Mouse (Mus musculus) embryo, embryonic 10.5 days (tissue): ENCODE data around the gene Nabp2.

ENCODE experiments used
- DNase-seq: peaks from one replicate; pipeline ENCODE4 v3.0.0-alpha.2; 2015; ENCODE audit warnings: low spot score

The Nabp2 gene

DNA sequence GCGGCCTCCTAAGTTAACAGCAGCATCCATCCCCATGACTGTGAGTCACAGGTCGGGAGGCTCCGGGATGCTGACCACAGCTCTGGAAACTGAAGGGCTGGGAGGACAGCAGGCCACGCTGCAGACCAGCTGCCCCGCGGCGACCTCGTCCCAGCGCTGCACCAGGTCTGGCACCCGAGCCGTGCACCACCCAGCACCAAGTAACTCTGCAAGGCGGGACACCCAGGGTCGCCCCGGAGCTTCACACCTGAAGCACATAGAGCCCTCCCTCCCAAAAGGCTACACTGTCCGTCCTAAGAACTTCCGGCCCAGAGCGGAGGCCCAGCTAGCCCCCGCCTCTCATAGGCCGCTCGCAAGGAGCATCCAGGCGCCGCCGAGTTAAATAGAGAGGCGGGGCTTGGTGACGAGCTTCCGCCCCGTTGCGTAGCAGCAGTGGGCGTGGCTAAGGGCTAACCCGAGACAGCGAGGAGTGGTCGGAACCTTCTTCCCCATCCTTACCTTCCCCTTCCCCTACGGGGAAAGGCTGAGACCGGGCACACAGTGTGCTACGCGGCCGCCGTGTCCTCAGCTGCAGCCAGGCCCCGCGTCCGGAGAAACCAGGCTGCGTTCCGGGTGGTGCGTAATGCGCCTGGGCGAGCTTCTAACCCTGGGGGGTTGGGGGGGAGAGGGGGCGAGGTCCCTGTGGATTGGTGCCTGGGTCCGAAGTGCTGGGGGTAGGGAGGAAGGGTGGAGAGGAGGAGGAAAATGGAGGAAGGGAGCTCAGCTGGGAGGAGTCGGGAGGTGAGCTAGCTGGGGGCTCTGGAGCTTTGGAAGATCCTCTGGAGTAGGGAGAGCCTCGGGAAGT is at the start of gene Nabp2, which contains the start of gene Rnf41:
TSS of gene Nabp2 (minus strand) at position 282 of the 844 bp plus-strand sequence.
TSS of gene Rnf41 (plus strand) at position 447 of the 844 bp plus-strand sequence.
- peak; percentile 99 for DNase-seq

DNA sequence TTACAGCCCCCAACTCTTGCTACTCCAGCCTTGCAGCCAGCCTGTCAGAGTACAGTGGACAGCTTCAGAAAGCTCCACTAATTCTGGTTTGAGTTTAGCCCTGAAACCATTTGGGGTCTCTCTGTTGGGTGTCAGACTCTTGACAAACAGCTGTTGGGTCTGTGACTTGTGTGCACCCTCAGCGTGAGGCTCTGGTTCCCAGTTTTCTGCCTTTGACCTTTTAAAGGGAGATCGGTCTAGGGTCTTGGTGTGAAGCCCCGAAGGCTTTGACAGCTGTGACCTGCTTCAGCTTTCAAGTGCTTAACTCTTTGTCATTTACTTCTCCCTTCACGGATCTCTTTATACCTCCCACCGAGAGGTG is 49.0 kb upstream of the Nabp2 start:
- peak; percentile 56 for DNase-seq

DNA sequence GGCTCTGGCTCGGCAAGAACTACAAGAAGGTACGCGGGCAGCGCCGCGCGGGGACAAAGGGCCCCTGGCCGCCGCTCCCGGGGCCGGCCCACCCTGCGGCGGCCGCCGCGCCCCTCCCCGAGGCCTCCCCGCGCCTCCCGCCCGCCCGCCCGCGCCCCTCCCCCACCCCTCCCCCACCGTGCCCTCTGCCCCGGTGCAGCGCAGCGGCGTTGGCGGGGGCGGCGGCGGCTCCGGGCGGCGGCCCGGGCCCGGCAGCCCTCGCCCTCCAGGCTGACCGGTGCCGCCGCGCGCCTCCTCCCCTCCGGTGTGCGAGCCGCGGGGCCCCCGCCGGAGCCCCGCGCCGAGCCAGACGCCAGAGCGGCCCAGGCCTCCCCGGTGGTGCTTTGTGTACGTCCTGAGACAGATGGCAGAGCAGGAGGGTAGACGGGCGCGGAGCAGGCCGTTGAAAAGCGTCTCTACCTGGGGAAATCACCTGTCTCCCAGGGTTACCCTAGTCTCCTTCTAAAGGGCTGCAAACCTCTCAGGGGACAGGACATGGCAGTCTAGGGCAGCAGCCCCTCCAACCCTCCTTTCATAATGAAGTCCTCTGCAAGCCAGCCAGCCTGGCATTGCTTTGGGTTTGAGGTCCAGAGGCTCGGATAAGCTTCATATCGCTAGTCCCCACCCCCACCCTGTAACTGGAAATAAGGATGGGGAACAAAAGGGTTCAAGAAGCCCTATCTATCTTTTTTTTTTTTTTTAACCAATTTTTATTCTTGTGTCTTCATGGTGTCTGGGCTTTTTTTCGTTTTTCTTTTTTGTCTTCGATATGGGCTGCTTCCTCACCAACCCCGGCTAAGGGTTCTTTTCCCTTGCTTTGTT is 48.3 kb upstream of the Nabp2 start:
- peak; percentile 66 for DNase-seq

DNA sequence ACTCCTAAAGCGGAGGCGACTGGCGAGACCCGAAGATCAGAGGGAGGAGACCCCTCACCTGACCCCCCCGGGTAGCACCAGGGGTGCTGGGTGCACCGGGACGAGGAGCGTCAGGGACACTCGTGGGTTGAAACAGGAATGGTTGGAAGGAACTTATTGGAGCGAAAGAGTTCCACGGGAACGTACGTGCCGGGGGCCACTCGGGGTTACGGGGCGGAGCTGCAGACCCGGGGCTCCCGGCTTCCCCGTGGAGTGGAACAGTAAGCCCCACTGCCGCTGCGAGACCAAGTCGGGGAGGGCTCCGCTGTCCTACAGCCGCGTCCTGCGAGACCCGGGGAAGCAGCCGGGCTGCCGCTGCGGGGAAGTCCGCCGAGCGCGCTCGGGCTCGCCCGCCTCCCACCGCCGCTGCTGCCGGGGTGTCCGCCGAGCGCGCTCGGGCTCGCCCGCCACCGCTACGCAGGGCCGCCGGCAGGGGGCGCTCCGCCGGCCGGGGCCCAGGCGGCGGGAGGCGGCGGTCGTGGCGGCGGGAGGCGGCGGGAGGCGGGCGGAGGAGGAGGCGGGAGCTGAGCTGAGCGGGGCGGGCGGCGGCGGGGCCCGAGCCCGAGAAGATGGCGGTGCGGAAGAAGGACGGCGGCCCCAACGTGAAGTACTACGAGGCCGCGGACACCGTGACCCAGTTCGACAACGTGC is 47.6 kb upstream of the Nabp2 start, which contains the start of gene Smarcc2:
TSS of gene Smarcc2 (plus strand) at position 530 of the 690 bp plus-strand sequence.
- DNase-seq: peak; percentile 86

DNA sequence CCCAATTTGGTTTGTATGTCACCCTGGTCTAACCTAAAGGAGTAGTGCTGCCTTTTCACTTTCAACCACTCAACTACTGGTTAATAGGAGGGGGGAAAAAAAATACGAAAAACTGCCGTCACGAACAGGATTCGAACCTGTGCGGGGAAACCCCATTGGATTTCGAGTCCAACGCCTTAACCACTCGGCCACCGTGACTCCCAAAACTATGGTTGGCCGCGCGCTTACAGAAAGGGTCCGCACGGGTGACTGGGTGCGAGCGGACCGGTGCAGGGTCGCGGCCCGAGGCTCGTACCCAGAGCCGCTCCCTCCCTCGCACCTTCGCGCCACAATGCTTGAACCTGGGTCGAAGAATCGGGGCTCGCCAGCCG is 47.0 kb upstream of the Nabp2 start:
- DNase-seq: peak; percentile 95

DNA sequence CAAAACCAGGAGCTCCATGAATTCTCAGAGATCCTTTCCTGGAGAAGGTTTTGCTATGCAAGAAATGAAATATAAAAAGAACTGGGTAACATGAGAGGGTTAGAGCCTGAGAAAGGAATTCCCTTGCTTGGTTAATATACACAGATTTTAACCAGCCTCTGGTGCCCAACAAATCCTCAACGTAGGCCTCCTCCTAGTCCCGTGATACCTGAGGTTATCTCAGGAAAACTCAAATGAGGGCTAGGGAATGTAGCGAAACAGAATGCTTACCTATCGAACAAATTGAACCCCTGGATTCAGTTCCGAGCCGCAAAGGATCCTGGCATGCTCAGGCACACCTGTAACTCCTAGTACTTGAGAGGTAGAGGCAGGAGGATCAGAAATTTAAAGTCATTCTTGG is 46.4 kb upstream of the Nabp2 start:
- no peak for DNase-seq

DNA sequence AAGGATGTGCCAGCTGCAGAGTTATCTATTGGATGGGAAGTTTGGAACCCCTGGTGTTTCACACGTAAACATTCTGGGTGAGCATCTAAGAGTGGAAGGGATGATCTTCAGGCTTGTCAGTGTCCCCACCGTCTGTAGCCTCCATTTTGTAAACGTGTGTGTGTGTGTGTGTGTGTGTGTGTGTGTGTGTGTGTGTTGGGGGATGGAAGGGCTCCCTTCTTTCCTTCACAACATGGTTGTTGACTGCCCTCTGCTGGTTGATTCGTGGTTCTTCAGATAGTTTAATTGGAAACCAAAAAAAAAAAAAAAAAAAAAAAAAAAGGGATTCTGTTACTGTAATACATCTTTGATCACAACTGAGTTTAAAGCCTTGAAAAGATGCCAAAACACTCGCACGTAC is 44.0 kb upstream of the Nabp2 start:
- peak; percentile 94 for DNase-seq

DNA sequence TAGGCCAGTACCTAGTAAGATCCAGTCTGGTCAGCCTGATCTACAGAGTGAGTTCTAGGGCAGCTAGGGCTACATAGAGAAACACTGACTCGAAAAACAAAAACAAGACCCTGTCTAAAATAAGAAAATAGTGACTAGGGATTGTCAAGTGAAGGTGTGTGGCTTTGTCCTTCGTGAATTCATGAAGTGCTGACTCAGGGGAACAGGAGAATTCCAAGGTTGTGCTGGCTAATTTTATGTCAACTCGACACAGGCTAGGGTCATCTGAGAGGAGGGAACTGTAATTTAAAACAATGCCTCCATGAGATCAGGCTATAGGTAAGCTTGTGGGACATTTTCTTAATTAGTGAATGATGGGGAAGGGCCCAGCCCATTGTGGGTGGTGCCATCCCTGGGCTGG is 43.2 kb upstream of the Nabp2 start:
- no peak for DNase-seq

DNA sequence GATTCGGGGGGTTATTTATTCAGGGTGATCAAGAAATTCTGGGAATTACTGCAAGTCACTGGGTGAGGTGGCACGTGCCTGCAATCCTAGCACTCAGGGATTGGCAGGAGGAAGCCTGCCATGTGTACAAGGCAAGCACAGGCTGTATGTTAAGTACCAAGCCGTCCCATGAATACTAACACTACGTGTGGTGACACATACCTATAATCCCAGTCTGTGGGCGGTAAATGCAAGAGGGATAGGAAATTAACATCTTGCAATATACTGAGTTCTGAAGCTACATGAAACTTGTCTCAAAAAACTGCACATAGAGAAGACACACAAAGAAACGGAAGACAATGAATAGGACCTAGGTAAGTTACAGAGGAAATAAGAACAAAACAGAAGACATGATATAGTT is 39.7 kb upstream of the Nabp2 start:
- DNase-seq: no peak

DNA sequence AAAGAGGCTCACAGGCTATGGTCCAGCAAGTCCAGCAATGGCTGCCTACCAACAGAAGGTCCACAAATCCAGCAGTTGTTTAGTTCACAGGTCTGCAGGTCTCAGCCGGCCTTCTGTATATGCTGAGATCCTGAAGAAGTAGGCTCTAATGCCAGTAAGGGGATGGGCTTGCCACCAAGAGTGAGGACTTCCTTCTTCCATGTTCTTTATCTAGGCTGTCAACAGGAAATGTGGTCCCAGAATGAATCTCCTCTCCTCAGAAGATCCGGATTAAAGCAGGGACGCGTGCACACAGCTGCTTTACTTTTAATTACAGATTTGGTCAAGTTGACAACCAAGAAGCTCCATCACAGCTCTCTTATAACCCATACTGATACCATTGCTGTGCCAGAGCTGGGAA is 34.1 kb upstream of the Nabp2 start:
- DNase-seq: no peak

DNA sequence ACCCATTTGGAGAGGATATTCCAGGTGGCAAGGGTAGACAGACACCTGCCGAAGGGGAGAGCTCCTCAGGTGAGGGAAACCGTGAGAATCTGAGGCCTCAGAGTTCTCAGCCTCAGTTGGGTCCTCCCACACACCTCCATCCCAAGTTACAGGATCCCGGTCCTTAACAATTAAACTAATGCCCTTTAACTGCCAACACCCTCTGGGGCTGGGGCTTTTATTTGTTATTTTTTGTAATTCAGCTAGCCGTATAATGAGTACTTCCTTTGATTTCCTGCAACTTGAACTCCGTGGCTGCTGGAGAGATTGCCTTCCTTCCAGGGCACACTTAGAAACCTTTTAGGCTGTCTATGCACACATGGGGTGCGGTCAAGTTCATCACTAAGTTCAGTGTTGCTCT is 33.1 kb upstream of the Nabp2 start:
- DNase-seq: no peak

DNA sequence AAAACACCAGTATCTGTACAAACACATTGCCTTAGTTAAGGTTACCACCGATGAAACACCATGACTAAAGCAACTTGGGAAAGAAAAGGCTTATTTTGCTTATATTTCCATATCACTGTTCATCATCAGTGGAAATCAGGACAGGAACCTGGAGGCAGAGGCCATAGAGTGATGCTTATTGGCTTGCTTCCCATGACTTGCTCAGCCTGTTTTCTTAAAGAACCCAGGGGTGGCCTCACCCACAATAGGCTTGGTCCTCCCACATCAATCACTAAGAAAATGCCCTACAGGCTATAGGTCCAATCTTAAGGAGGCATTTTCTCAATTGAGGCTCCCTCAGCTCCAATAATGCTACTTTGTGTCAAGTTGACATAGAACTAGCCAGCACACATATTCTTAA is 31.4 kb upstream of the Nabp2 start:
- no peak for DNase-seq

DNA sequence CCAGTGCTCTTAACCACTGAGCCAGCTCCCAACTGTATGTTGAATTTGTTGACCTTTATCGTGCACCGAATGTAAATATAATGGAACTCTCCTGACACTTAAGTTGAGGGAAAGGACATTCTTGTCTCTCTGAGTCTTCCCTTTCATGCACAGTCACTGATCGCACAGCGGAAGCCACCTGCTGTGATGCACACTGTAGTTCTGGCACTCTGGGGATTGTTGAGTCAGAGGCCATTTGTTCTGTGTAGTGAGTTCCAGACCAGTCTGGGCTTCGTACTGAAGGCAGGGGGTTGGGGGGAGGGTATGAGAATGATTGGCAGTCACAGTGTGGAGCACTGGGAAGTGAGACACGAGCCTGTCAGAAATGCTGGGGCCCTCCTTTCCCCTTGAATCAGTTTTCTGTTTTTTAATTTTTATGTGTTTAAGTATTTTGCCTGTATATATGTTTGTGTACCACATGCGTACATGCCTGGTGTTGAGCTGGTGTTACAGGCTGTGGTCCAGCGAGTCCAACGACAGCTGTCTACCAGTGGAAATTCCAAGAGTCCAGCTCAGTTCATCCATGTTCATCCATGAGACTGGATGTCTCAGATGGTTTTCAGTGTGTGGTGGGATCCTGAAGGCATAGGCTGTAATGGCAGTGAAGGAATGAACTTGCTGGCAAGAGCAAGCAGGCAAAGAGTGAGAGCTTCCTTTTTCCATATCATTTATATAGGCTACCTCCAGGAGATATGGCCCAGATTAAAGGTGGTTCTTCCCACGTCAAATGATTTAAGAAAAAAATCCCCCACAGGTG is 30.2 kb upstream of the Nabp2 start:
- DNase-seq: no peak

DNA sequence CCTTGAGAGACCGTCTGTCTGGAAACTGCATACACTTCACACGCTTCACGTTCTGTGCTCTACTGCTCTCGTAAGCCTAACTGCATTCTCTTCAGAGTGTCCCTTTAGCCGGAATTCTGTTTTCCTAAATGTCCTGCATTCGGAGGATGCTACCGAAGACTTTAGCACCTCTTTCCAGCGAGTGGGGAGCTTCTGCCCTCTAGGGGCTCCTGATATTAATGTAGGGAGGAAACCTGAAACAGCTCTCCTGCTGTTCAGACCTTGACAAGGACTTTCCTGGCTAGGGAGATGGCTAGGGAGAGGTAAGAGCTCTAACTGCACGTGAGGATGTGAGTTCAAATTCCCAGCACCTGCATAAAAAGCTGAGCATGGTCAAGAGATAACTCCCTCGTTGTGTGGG is 29.1 kb upstream of the Nabp2 start:
- peak; percentile 49 for DNase-seq

DNA sequence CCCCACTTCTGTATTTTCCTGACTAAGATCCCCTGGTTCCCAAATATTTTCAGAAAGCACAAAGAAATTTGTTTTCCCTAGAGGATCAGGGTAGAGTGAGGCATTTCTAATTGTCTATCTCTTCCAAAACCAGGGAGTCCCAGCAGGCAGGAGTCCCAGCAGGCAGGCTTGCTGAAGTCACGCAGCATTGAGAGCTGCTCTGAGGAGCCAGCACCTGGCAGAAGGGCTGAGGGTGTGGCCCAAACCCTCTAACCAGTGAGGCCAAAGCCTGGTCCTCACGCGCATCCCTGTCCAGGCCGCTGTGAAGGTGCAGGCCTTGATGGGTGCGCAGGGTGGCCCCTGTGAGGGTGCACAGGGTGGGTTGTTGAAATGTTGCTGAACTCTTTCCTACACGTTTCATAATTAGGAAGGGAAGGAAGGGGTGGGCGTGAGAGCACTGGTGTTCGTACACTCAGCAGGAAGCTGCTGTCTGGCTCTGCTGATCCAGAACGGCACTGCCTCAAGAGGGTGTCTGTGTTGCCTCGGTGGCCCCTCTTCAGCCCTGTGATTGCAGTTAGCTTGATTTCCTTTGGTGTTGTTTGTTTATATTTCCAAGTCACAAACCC is 27.5 kb upstream of the Nabp2 start:
- no peak for DNase-seq

DNA sequence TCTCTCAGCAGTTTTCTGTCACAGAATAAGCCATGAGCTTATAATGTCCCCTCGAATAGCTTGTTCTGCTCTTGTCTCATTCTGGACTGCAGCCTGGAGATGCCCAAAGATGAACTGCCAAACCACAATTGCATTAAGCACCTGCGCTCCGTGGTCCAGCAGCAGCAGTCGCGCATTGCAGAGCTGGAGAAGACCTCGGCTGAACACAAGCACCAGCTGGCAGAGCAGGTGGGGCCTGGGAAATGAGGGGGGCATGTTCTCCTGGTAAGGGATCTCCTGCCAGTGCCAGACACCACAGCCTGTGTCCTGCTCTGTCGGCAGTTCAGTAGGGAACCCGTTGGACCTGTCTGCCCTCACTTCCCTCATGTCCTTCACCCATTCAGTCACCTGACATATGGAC is 25.1 kb upstream of the Nabp2 start:
- DNase-seq: no peak

DNA sequence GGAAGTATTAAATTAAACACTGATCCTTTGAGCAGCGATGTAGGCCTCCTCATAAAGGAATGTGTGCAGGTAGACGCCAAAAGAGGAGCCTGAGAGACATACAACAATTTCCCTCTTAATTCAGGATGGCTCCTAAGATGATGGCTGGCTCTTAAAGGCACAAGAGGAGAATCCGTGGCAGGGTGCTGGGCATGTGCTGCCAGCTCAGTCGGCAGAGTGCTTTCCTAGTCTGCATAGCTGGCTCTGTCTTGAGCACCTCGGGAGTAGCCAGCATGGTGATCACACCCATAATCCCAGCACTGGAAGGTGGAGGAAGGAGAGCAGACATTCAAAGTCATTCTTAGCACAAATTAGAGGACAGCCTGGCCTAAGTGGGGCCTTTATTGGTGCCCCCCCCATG is 24.6 kb upstream of the Nabp2 start:
- DNase-seq: no peak

DNA sequence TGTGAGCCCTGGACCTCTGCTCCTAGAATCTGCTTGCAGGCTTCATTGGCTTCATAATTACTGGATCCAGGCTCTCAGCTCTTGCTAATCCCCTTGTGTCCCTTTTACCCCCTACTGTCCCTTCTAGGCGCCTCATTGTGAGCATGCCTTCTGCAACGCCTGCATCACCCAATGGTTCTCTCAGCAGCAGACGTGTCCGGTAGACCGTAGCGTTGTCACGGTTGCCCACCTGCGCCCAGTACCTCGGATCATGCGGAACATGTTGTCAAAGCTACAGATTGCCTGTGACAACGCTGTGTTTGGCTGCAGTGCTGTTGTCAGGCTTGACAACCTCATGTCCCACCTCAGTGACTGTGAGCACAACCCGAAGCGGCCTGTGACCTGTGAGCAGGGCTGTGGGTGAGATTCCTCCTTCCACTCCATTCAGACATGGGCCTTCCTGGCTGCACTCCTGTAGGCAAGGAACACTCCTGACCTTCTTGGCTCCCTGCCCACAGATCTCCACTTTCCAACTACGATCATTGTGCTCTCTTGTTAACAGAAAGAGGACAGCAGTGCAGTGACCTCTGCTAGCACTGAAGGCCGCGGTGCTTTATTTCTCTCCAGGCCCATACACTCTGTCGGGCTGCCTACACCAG is 24.0 kb upstream of the Nabp2 start:
- DNase-seq: no peak

DNA sequence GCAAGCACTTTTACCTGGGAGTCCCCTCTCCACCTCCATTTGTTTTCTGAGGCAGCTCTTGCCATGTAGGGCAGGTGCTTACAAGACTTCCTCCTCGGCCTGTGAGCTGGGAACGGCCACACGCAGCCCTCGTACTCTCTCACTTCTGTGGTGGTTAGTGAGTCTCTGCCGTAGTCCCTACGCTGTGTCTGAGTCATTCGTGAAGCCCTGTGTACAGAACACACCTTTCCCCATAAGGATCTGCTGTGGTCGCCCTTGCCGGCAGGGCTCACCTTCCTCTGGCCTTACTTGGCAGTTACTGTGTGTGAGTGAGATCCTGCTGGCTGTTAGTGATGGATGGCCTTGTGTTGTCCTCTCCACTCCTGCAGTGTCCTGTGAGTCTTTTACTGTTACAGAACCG is 23.4 kb upstream of the Nabp2 start:
- DNase-seq: no peak

DNA sequence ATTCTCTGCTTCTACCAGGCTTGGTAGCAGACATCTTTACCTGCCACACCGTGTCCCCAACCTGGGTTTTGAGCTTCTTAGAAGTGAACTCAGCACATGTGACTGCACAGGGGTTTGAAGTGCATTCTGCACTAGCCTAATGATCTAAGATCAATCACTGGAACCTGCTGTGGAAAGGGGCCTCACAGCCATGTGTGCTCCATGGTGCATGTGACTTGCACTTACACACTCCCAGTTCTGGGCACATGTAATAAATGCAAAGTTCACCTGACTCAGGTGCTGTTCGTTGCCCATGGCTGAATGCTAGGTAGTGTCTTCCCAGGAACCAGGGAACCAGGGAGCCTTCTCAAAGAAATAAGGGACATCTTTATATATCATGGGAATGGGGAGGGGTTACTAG is 22.1 kb upstream of the Nabp2 start:
- no peak for DNase-seq

DNA sequence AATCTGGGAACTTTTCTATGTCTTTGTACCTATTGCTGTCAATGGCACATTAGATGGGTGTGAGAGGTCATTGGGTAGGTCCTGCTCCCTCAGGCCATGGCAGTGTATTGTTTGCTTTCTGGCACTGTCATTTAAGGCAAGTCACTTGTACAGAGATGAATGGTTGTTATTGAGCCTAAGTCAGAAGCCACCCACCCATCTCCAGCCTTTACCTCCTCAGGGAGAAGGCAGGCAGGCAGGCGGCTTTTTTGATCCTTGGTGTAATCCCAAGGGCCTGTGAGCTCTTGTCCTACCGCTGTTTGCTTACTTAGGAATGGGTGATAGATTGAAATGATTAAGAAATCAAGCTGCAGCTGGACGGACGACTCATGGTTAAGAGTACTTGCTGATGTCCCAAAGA is 18.2 kb upstream of the Nabp2 start:
- DNase-seq: no peak
